Mouse (Mus musculus): Measurements from ENCODE around the gene Herpud2. TPM values are rescaled to one million over a fixed set of nuclear protein-coding genes. Genes with fewer than 3 reads are reported as not detected.

Herpud2 gene
- polyA plus RNA-seq (2015; fragmentation: Nextera tagmentation; extraction: Ambion mirVana), result 20.6 and 21.9 TPM in 2 replicates

GRCm38 (mm10) chr9:25151611-25152241, at the start of gene Herpud2:
Herpud2 (minus strand) TSS chr9:25151820.

GRCm38 (mm10) chr9:25089122-25089521, 62.5 kb downstream of the Herpud2 start, which contains the start of gene Gm10181:
Gm10181 (plus strand) TSS chr9:25089422.

Other genes starting within 250 kb of the Herpud2 start
- gene Gm10181, start 62.4 kb downstream of the Herpud2 start, polyA plus RNA-seq (2015; fragmentation: Nextera tagmentation; extraction: Ambion mirVana), result not detected in 2 replicates
- 150 and 157 TPM in 2 replicates for gene Sept7, start 100.6 kb upstream of the Herpud2 start, polyA plus RNA-seq (2015; fragmentation: Nextera tagmentation; extraction: Ambion mirVana)

Data from spleen, postnatal 0 days (tissue).